Mouse (Mus musculus): ENCODE measurements around the gene Sgca. TPM values are rescaled to one million over a fixed set of nuclear protein-coding genes. Genes with fewer than 3 reads are reported as not detected.
A peak's percentile ranks its signal among the peaks of the same experiment; 100 is the strongest.

The Sgca gene
- polyA plus RNA-seq, 1 experiment from 2014 or later: not detected

DNA sequence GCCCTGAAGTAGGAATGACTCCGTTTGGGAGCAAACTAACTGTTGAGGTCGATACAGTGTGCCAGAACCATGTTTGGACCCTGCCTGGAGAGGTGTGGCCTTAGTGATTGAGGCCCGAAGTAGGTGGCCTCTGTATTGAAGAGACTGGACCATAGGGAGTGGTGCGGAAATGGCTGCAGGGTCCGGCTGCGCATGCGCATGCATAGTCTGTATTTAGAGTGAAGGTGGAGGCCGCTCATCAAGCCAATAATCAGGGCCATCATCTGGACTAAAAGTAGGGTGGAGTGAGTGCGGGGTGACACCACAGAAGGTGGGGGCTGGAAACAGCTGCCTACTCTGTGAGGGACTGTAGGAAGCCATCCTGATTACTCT is 18.4 kb downstream of the Sgca start:
- peak overlapping the region; percentile 29 for H3K27ac ChIP-seq
- no peak for ATAC-seq

DNA sequence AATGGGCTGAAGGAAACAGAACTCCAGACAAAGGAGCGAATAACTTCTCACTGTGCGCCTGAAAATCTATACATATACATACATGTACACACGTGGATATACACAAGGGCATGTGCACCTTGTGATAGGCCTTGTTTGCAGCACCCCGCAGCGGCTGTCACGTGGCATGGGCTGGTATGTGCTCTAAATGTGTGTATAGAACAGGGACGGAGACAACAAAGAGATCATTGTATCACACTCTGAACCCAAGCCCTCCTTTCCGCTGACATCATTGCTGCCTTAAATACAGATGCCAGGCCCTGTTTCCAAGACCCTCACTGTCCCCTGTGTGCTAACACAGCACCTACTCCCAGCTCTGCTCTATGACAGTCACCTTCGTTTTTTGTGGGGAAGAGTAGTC is 21.0 kb downstream of the Sgca start:
- H3K9me3 ChIP-seq: no peaks in the 10 kb centered on the region
- ATAC-seq: no peak
- no peak overlapping the region for H3K4me2 ChIP-seq (replicated peaks)
- H3K4me1 ChIP-seq (replicated peaks): peaks cover 13% of the 10 kb centered on the region
- no peak overlapping the region for H3K27ac ChIP-seq
- H3K4me3 ChIP-seq (replicated peaks): no peak overlapping the region
- H3K27me3 ChIP-seq (replicated peaks): no peaks in the 10 kb centered on the region
- WGBS: 74% methylated on average over 9 of the region's 9 CpGs
- H3K36me3 ChIP-seq: no peaks in the 10 kb centered on the region
- H3K9ac ChIP-seq: no peak overlapping the region

More for the DNA sequence above, 18.4 kb downstream of the Sgca start:
- Histone ChIP-seq H3K4me3 (replicated peaks) (no peak overlapping the region), H3K36me3 (no peaks in the 10 kb centered on the region), H3K9ac (no peak overlapping the region), H3K4me2 (replicated peaks) (peak overlapping the region; percentile 26; the same call in 1 of the 2 replicates), H3K27me3 (replicated peaks) (no peaks in the 10 kb centered on the region), H3K4me1 (replicated peaks) (peaks cover 13% of the 10 kb centered on the region), H3K9me3 (no peaks in the 10 kb centered on the region)
- 88% methylated on average over 9 of the region's 9 CpGs for whole genome bisulfite sequencing

DNA sequence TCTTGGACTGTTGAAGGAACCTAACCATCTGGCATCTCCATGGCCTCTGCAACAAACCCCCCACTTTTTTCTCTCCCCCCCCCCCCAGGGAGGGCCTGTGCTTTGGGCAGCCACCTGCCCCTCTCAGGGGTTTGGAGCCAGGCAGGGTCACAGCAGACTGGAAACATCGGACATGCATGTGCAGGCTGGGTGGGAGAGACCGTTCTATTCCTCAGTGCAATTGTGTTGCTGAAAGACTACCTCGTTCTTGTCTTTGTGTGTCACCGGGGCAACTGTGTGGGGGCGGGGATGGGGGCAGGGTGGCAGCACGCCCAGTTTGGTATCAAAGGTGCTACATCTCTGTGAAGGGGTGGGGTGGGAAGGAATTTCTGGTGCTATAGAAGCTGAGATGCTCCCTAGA is 24.0 kb downstream of the Sgca start:
- H3K36me3 ChIP-seq: peaks cover 6% of the 10 kb centered on the region

DNA sequence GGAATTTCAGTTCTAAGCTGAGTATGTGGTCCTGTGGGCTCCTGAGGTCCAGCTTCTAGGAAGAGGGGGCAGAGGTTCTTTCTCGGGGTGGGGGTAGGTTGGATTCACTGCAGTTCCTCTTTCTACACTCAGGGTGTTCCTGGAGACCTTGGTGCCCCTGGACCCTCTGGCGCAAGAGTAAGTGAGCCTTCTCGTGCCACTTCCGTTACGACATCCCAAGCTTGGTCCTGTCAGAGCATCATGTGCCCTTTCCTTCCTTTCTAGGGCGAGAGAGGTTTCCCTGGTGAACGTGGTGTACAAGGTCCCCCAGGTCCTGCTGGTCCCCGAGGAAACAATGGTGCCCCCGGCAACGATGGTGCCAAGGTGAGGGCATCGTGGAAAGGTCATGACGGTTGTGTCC is 30.9 kb downstream of the Sgca start:
- no peak for ATAC-seq
- no peak overlapping the region for H3K4me3 ChIP-seq (replicated peaks)
- 82% methylated on average over 12 of the region's 12 CpGs for WGBS
- no peaks in the 10 kb centered on the region for H3K27me3 ChIP-seq (replicated peaks)
- 0 out of 2 replicates have a peak overlapping the region, but pooled peaks have one; percentile 54 for H3K27ac ChIP-seq
- peaks cover 14% of the 10 kb centered on the region for H3K36me3 ChIP-seq
- H3K4me2 ChIP-seq (replicated peaks): no peak overlapping the region
- no peak overlapping the region for H3K9ac ChIP-seq
- H3K4me1 ChIP-seq (replicated peaks): peaks cover 13% of the 10 kb centered on the region; the same call in 1 of the 2 replicates
- H3K9me3 ChIP-seq: no peaks in the 10 kb centered on the region

More for the DNA sequence above, 24.0 kb downstream of the Sgca start:
- Histone ChIP-seq H3K9ac (no peak overlapping the region), H3K9me3 (no peaks in the 10 kb centered on the region), H3K4me1 (replicated peaks) (no peaks in the 10 kb centered on the region), H3K4me2 (replicated peaks) (no peak overlapping the region), H3K27me3 (replicated peaks) (no peaks in the 10 kb centered on the region), H3K27ac (no peak overlapping the region), H3K4me3 (replicated peaks) (no peak overlapping the region)
- WGBS: 22% methylated on average over 6 of the region's 6 CpGs
- ATAC-seq: no peak

DNA sequence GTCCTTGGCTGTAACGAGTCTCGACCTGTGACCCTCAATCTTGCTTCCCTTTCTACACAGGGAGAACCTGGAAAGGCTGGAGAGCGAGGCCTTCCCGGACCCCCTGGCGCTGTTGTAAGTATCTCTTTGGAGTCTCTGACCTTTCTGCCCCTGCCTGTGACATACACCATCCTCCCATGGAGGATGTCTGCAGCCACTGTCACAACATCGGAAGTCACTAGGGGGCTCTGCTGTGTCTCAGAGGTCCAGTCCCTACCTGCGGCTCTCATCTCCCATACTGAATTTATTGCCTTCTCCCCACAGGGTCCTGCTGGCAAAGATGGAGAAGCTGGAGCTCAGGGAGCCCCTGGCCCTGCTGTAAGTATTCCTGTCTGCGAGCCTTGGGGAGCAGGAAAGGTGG is 31.8 kb downstream of the Sgca start:
- H3K4me2 ChIP-seq (replicated peaks): no peak overlapping the region
- peaks cover 15% of the 10 kb centered on the region; the same call in 1 of the 2 replicates for H3K4me1 ChIP-seq (replicated peaks)
- H3K9me3 ChIP-seq: no peaks in the 10 kb centered on the region
- H3K9ac ChIP-seq: no peak overlapping the region
- no peak overlapping the region for H3K4me3 ChIP-seq (replicated peaks)
- ATAC-seq: no peak
- H3K36me3 ChIP-seq: peaks cover 16% of the 10 kb centered on the region
- WGBS: 28% methylated on average over 8 of the region's 8 CpGs
- H3K27ac ChIP-seq: peak overlapping the region; percentile 54; the same call in 1 of the 2 replicates
- H3K27me3 ChIP-seq (replicated peaks): no peaks in the 10 kb centered on the region

DNA sequence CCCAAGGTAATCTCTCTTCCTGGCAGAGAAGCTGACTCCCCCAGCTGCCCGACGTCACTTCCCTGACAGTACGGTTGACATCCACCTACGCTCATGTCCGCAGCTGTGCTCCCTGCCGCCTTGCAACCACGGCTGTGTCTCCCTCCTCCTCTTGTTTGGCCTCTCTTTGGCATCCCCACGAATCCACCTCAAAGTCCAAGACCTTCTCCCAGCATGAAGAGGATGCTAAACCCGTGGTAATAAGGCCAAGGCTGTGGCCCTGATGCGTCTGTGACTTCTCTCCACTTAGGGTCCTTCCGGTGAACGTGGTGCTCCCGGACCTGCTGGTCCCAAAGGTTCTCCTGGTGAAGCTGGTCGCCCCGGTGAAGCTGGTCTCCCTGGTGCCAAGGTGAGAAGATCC is 33.1 kb downstream of the Sgca start:
- H3K4me3 ChIP-seq (replicated peaks): no peak overlapping the region
- no peak overlapping the region for H3K9ac ChIP-seq
- H3K27ac ChIP-seq: 0 out of 2 replicates have a peak overlapping the region, but pooled peaks have one; percentile 29
- ATAC-seq: no peak
- H3K4me1 ChIP-seq (replicated peaks): peaks cover 20% of the 10 kb centered on the region
- 82% methylated on average over 15 of the region's 15 CpGs for WGBS
- H3K27me3 ChIP-seq (replicated peaks): no peaks in the 10 kb centered on the region
- H3K36me3 ChIP-seq: peaks cover 11% of the 10 kb centered on the region
- H3K9me3 ChIP-seq: no peaks in the 10 kb centered on the region
- no peak overlapping the region for H3K4me2 ChIP-seq (replicated peaks)

DNA sequence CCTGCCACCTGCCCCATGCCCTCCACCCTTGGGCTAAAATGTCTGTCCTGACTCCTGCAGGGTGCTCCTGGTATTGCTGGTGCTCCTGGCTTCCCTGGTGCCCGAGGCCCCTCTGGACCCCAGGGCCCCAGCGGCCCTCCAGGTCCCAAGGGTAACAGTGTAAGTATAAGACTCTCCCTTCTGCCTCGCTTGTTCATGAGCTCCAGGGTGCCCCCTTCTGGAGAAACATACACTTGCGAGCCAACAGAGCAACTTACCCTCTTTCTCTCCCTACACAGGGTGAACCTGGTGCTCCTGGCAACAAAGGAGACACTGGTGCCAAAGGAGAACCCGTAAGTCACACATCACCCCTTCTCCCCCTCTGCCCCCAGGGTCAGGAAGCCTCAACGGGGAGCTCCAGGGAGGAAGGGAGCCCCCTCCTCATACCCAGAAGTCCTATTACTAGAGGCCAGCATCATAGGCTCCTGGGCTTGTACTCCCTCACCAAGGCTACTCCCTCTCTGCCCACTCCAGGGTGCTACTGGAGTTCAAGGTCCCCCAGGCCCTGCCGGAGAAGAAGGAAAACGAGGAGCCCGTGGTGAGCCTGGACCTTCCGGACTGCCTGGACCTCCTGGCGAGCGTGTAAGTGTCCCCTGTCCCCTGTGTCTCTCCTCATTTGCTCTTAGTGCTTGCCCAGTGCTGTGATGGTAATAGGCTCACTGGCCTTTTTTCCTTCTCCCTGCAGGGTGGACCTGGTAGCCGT is 33.7 kb downstream of the Sgca start:
- no peak overlapping the region for H3K4me2 ChIP-seq (replicated peaks)
- H3K9ac ChIP-seq: no peak overlapping the region
- H3K9me3 ChIP-seq: no peaks in the 10 kb centered on the region
- H3K4me3 ChIP-seq (replicated peaks): no peak overlapping the region
- no peaks in the 10 kb centered on the region for H3K27me3 ChIP-seq (replicated peaks)
- WGBS: 53% methylated on average over 13 of the region's 13 CpGs
- H3K36me3 ChIP-seq: peaks cover 11% of the 10 kb centered on the region
- peaks cover 21% of the 10 kb centered on the region for H3K4me1 ChIP-seq (replicated peaks)
- no peak for ATAC-seq
- H3K27ac ChIP-seq: peak overlapping the region; percentile 18

DNA sequence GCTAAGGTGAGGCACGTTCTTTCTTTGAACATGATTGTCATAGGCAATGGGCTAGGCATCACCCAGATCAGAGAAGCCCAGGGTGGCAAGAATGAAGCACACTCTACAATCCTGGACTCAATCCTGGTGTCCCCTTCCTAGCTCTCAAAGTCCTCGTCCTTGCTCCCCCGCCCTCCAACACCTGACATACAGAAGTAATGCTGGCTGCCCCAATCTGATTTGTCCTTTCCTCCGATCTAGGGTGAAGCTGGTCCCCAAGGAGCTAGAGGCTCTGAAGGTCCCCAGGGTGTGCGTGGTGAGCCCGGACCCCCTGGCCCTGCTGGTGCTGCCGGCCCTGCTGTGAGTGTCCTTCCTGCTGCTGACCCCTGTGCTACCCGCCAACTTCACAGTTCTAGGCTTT is 34.4 kb downstream of the Sgca start:
- Histone ChIP-seq H3K9ac (no peak overlapping the region), H3K27me3 (replicated peaks) (no peaks in the 10 kb centered on the region), H3K27ac (peak overlapping the region; percentile 18; the same call in 1 of the 2 replicates), H3K4me3 (replicated peaks) (no peak overlapping the region), H3K4me2 (replicated peaks) (no peak overlapping the region), H3K4me1 (replicated peaks) (peaks cover 24% of the 10 kb centered on the region), H3K9me3 (no peaks in the 10 kb centered on the region), H3K36me3 (peaks cover 11% of the 10 kb centered on the region)
- ATAC-seq: no peak
- WGBS: 78% methylated on average over 8 of the region's 8 CpGs

DNA sequence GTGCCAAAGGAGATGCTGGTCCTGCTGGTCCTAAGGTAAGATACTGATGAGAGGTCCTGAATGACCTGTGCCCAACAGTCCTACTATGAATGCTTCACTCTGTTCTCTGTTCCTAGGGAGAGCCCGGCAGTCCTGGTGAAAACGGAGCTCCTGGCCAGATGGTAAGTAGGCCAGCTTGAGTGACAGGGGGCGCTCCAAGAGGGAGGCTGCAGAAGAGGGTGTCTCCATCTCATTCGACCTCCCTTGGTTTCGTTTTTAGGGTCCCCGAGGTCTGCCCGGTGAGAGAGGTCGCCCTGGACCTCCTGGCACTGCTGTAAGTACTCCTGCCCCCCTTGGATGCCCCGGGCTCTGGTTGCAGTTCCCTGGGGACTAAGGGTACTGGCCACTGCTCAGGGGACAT is 35.0 kb downstream of the Sgca start:
- no peak overlapping the region for H3K27ac ChIP-seq
- H3K4me2 ChIP-seq (replicated peaks): 0 out of 2 replicates have a peak overlapping the region, but pooled peaks have one; percentile 10
- no peak overlapping the region for H3K9ac ChIP-seq
- ATAC-seq: no peak
- H3K27me3 ChIP-seq (replicated peaks): no peaks in the 10 kb centered on the region
- H3K4me1 ChIP-seq (replicated peaks): peaks cover 24% of the 10 kb centered on the region
- 45% methylated on average over 9 of the region's 9 CpGs for WGBS
- H3K4me3 ChIP-seq (replicated peaks): no peak overlapping the region
- peaks cover 11% of the 10 kb centered on the region for H3K36me3 ChIP-seq
- H3K9me3 ChIP-seq: no peaks in the 10 kb centered on the region

DNA sequence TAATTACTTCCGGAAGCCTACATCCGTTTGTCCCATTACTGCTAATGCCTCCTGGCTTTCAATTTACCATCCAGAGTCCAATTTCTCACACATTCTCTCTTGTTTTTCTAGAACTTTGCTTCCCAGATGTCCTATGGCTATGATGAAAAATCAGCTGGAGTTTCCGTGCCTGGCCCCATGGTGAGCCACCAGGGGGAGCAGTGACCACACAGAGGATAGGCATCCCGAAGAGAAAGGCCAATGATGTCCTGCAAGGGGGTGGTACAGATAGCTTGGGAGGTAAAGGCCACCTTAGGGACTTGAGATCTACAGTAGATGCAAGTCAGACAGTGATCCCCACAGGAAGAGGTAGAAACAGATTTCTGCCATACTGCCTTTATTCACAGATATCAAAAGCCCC is 36.8 kb downstream of the Sgca start:
- Histone ChIP-seq H3K36me3 (peaks cover 3% of the 10 kb centered on the region; the same call in 1 of the 2 replicates), H3K9me3 (no peaks in the 10 kb centered on the region), H3K9ac (no peak overlapping the region), H3K4me2 (replicated peaks) (peak overlapping the region; percentile 74), H3K4me1 (replicated peaks) (peaks cover 39% of the 10 kb centered on the region), H3K27me3 (replicated peaks) (0 out of 2 replicates have a peak, but pooled peaks cover 3% of the 10 kb centered on the region), H3K27ac (no peak overlapping the region), H3K4me3 (replicated peaks) (no peak overlapping the region; the same call in 1 of the 2 replicates)
- ATAC-seq: no peak
- 25% methylated on average over 4 of the region's 4 CpGs for WGBS

DNA sequence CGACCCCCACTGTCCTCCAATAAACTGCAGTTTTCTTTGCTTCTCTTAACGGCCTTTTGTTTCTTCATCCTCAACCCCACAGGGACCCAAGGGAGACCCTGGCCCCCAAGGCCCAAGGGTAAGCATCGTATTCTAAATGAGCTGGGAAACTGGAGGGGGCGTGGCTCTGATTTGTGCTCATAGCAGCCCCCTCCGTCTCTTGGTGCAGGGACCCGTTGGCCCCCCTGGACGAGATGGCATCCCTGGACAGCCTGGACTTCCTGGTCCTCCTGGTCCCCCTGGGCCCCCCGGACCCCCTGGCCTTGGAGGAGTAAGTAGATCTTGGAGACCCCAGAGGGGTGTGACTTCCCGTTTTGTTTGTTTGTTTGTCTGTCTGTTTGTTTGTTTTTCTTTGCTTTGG is 37.8 kb downstream of the Sgca start:
- peaks cover 3% of the 10 kb centered on the region; the same call in 1 of the 2 replicates for H3K36me3 ChIP-seq
- ATAC-seq: no peak
- H3K4me3 ChIP-seq (replicated peaks): peak overlapping the region; percentile 52
- H3K9me3 ChIP-seq: no peaks in the 10 kb centered on the region
- H3K27ac ChIP-seq: peak overlapping the region; percentile 29; the same call in 1 of the 2 replicates
- 21% methylated on average over 9 of the region's 9 CpGs for WGBS
- peaks cover 40% of the 10 kb centered on the region for H3K4me1 ChIP-seq (replicated peaks)
- H3K9ac ChIP-seq: peak overlapping the region; percentile 37
- H3K27me3 ChIP-seq (replicated peaks): peaks cover 3% of the 10 kb centered on the region; the same call in 1 of the 2 replicates
- H3K4me2 ChIP-seq (replicated peaks): peak overlapping the region; percentile 74

DNA sequence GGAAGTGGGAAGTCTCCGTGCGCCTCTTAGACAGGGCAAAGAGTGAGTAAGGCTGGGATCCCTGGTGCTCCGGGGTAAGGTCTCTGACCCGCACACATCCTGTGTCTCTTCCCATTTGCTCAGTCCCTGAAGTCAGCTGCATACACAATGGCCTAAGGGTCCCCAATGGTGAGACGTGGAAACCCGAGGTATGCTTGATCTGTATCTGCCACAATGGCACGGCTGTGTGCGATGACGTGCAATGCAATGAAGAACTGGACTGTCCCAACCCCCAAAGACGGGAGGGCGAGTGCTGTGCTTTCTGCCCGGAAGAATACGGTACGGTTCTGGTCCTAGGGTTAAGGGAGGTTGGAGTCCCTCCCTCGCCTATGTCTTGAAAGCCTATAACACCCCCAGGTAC is 38.3 kb downstream of the Sgca start:
- H3K9me3 ChIP-seq: no peaks in the 10 kb centered on the region
- H3K9ac ChIP-seq: peak overlapping the region; percentile 37
- H3K4me2 ChIP-seq (replicated peaks): peak overlapping the region; percentile 74
- peaks cover 3% of the 10 kb centered on the region; the same call in 1 of the 2 replicates for H3K36me3 ChIP-seq
- peak overlapping the region; percentile 52 for H3K4me3 ChIP-seq (replicated peaks)
- no peak; the same call in 1 of the 2 replicates for ATAC-seq
- peaks cover 45% of the 10 kb centered on the region for H3K4me1 ChIP-seq (replicated peaks)
- peaks cover 3% of the 10 kb centered on the region; the same call in 1 of the 2 replicates for H3K27me3 ChIP-seq (replicated peaks)
- WGBS: 3% methylated on average over 15 of the region's 15 CpGs
- H3K27ac ChIP-seq: peak overlapping the region; percentile 90

All from intestine, embryonic 15.5 days (tissue).